Mouse (Mus musculus): ENCODE results near the gene Pnp. TPM values are rescaled to one million over a fixed set of nuclear protein-coding genes. Genes with fewer than 3 reads are reported as not detected.
"Not testable (repeated sequence)": the region's sequence is repeated elsewhere in the genome, so short reads cannot be mapped to it uniquely, and the experiment has no call there.

The Pnp gene
- polyA plus RNA-seq, 1 experiment = 219 TPM

DNA sequence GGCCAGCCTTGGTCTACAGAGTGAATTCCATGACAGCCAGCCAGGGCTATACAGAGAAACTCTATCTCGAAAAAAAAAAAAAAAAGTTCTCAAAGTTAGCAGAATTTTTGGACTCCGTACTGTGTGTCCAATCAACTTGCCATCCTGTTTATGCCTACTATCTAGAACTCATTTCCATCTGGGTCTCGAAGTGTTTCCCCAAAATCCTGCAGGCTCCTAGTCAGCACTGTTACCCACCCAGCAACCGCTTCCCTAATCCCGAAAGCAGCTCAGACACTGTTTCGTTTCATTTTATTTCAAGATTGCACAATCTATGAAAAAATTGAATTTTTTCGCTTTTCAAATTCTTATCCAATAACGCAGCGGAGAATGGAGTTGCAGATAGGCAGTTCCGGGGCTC, 24.6 kb downstream of the Pnp start:
- peaks cover 5% of the 10 kb centered on the region for H3K4me1 ChIP-seq (ENCODE audit: control insufficient read depth, insufficient read depth, low read length)
- TF ChIP-seq POLR2A (IDR thresholded peaks at IDR 0.05; ENCODE audit: borderline replicate concordance, low read depth, low read length) (no peak), CTCF (IDR thresholded peaks at IDR 0.05; ENCODE audit: low read depth, low read length) (no peak)
- H3K27ac ChIP-seq (ENCODE audit: insufficient read depth, low read depth, low read length) = no peak overlapping the region; the same call in 1 of the 2 replicates
- no peak overlapping the region for H3K4me3 ChIP-seq (ENCODE audit: insufficient read depth, low read length)

DNA sequence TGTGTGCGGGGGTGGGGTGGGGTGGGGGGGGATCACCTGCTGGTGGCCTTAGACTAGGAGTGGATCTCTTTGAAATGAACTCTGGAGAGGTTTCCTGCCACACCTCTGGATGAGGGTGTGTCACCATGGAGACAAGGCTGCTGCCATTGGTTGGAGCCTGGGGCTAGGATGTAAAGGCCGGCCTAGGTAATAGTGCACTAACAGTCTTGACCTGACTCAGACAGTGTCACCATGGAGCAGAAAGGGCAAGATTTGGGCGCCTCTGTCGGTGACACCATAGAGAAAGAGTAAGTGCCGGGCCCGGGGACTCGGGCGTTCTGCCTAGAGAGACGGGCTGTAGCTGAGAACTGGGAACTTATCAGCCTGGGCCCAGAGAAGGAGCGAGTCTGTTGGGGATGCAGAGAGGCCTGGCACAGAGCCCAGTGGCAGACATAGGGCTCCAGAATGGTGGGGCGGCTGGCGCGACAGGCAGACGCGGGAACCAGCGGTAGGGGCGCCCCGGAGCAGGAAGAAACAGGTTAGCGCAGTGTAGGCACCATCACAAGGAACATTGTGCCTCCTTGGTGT, 25.1 kb downstream of the Pnp start, which contains the start of gene Pnp2:
Gene Pnp2, plus strand, starts transcription at position 51 of the 567 bp plus-strand sequence.
- not testable (repeated sequence) for H3K4me1 ChIP-seq (ENCODE audit: control insufficient read depth, insufficient read depth, low read length); H3K4me3 ChIP-seq (ENCODE audit: insufficient read depth, low read length); H3K27ac ChIP-seq (ENCODE audit: insufficient read depth, low read depth, low read length)

DNA sequence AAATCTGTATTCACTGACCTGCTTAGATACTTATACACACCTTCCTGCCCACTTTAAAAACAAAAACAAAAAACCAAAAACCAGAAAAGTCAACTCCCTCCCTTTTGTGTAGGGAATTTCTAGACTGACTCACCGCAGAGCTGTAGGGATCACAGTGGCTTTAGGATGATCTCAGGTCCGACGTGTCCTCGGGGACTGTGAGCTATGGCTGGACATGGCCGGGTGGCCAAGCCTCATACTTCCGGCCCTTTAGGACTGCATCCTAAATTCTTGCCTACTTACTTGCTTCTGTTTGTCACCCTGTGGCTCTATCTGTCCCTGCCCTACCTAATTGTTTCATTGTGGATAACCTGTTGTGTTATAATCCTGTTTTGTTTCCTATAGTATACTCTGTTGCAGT, 25.8 kb downstream of the Pnp start:
- H3K27ac ChIP-seq (ENCODE audit: insufficient read depth, low read depth, low read length); H3K4me1 ChIP-seq (ENCODE audit: control insufficient read depth, insufficient read depth, low read length); H3K4me3 ChIP-seq (ENCODE audit: insufficient read depth, low read length): not testable (repeated sequence)

DNA sequence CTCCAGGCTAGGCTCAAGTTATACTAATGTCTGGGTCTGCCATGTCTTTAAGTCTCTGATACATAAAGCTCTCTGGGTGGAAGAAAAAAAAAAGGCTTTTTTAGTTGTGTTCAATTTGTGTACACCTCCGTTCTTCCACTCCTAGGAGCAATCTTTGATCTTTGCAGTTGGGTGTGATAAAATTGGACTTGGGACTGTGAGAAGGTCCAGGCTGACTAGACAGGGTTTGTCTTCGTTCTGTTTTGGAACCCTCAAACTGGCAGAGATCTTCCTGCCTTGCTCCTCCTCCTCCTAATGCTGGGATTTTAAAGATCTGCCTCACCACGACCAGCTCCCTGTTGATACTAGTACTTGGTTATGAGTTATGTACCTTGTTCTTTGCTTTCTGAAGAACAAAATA, 26.3 kb downstream of the Pnp start:
- H3K27ac ChIP-seq (ENCODE audit: insufficient read depth, low read depth, low read length); H3K4me3 ChIP-seq (ENCODE audit: insufficient read depth, low read length); H3K4me1 ChIP-seq (ENCODE audit: control insufficient read depth, insufficient read depth, low read length): not testable (repeated sequence)

DNA sequence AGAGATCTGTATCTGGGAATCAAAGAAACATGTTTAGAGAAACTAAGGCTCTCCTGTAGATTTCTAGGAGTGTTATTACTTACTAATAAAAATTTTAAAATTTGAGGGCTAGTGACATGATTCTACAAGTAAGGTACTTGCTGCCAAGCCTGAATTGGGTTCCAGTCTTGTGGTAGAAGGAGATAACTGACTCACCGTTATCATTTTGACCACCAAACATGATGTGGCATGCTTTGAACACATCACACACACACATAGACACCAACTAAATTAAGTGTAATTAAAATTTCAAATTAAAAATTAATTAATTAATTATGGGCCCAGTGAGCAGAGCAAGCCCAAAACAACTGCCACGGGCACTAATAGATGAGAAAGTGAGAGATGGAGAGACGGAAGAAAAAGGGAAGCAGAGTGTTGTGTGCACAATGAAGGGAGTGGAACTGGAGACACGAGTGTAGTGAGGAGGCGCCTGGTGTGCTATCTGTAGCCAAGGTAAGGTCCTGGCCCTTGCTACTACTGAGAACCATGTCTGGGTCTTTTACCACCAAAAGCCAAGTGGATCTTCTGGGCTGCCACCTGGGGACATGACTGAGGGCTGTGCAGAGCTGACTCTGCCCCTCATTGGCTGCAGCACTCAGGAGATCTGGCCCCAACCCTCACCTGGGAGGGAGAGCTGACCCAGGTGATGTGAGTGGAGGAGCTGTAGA, 27.6 kb downstream of the Pnp start:
- not testable (repeated sequence) for H3K4me1 ChIP-seq (ENCODE audit: control insufficient read depth, insufficient read depth, low read length); H3K4me3 ChIP-seq (ENCODE audit: insufficient read depth, low read length); H3K27ac ChIP-seq (ENCODE audit: insufficient read depth, low read depth, low read length)

DNA sequence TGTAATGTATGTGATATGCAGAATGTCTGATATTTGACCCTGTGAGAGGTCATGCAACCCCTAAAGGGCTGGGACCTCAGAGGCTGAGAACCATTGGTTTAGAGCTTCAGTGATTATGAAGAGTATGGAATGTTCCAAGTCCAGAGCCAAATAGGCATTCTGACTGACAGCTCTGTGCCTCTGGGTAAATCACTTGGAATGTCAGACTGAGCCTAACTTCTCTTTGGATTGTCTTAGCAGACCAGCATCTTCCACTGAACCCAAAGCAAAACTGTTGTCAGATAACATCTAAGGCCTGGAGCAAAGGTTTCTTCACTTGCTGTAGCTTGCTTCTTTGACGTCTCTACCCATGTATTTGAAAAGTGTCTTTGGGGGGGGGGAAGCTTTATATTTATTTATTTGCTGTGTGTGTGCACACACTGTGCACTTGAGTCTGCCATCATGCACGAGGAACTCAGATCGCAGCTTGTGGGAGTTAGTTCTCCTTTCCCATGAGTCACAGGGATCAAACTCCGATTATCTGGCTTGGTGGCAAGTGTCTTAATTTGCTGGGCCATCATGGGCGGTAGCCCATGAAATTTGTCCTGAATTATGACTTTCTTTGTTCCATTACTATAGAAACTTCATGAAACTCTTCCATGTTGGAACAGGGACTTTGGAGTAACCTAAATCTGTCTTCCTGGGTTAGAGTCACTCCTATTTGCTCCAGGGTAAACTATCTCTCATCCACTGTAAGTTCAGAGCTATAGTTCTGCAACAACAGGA, 37.5 kb downstream of the Pnp start:
- H3K4me1 ChIP-seq (ENCODE audit: control insufficient read depth, insufficient read depth, low read length) = peaks cover 26% of the 10 kb centered on the region
- TF ChIP-seq POLR2A (IDR thresholded peaks at IDR 0.05; ENCODE audit: borderline replicate concordance, low read depth, low read length) (no peak), CTCF (IDR thresholded peaks at IDR 0.05; ENCODE audit: low read depth, low read length) (no peak)
- no peak overlapping the region for H3K27ac ChIP-seq (ENCODE audit: insufficient read depth, low read depth, low read length)
- H3K4me3 ChIP-seq (ENCODE audit: insufficient read depth, low read length) = no peak overlapping the region

DNA sequence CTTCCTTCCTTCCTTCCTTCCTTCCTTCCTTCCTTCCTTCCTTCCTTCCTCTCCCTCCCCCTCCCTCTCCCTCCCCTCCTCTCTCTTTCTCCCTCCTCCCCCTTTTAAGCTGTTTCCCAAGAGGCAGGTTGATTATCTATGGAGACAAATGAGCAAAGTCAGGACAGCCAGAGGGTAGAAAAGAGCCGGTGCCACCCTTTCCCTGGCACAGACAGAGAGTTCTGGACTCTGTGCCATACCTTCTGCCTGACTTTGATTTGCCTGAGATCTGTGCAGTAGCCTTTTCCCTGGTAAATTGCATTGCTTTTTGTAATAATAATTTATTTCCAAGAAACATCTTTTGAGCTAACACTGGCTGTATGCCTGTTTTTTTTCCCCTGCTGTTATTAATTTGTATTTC, 38.2 kb downstream of the Pnp start:
- Histone ChIP-seq H3K4me1 (ENCODE audit: control insufficient read depth, insufficient read depth, low read length) (peaks cover 26% of the 10 kb centered on the region), H3K4me3 (ENCODE audit: insufficient read depth, low read length) (no peak overlapping the region), H3K27ac (ENCODE audit: insufficient read depth, low read depth, low read length) (no peak overlapping the region)
- TF ChIP-seq POLR2A (IDR thresholded peaks at IDR 0.05; ENCODE audit: borderline replicate concordance, low read depth, low read length) (no peak), CTCF (IDR thresholded peaks at IDR 0.05; ENCODE audit: low read depth, low read length) (no peak)

DNA sequence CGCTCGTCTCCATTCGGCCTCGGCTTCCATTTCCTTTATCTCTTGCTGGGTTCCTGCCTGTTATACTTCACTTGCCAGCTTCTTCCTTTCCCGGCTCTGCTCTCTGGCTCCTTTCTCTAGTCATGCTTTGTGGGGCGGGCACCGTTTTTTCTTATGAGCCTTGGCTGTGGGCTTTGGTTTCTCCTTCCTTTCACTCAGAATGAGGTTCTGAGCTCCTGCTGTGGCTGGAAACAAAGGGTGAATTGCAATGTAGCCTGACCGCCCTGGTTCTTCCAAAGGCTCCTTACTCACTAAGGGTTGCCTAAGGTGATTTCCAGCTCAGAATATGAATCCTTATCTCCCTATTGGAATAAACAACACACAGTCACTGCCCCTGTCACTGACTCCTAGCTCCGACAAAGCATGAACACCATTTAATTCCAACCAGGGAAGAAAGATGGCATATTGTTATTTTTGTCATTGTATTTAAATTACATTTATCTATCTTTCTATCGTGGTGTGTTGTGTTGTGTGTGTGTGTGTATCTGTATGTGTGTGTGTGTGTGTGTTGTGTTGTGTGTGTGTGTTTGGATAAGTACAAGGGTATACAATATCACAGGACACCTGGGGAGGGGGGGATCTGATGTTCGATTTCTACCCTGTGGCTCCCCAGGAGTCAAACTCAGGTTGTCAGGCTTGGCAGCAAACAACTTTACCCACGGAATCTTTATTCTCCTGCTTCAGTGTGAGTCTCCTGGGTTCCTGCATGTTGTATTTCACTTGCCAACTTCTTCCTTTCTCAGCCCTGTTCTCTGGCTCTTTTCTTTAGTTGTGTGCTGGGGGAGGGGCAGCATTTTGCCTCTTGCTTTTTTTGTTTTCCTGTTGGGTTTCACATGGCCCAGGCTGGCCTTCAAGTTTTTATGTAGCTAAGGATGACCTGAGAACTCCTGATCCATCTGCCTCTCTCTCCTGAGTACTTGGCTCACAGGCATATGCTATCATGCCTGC, 39.0 kb downstream of the Pnp start:
- Histone ChIP-seq H3K4me1 (ENCODE audit: control insufficient read depth, insufficient read depth, low read length) (peaks cover 26% of the 10 kb centered on the region), H3K4me3 (ENCODE audit: insufficient read depth, low read length) (no peak overlapping the region), H3K27ac (ENCODE audit: insufficient read depth, low read depth, low read length) (no peak overlapping the region)
- TF ChIP-seq CTCF (IDR thresholded peaks at IDR 0.05; ENCODE audit: low read depth, low read length) (no peak), POLR2A (IDR thresholded peaks at IDR 0.05; ENCODE audit: borderline replicate concordance, low read depth, low read length) (no peak)

DNA sequence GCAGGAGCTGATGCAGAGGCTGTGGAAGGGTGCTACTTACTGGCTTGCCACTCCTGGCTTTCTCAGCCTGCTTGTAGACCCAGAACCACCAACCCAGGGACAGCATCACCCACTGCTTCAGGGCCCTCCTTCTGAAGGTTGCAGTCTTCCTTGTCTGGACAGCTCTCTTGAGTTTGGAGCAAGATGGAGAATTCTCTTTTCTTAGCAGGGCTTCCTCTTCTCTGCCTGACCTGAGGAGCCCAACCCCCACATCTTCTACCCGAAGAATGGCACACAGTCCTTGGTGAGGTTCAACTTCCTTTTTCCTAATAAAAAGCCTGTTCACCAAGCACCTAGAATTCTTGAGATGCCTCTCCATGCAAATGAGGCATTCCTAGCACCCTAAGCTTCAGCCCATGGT, 39.9 kb downstream of the Pnp start:
- Histone ChIP-seq H3K4me1 (ENCODE audit: control insufficient read depth, insufficient read depth, low read length) (peaks cover 26% of the 10 kb centered on the region), H3K4me3 (ENCODE audit: insufficient read depth, low read length) (no peak overlapping the region), H3K27ac (ENCODE audit: insufficient read depth, low read depth, low read length) (no peak overlapping the region)
- TF ChIP-seq POLR2A (IDR thresholded peaks at IDR 0.05; ENCODE audit: borderline replicate concordance, low read depth, low read length) (no peak), CTCF (IDR thresholded peaks at IDR 0.05; ENCODE audit: low read depth, low read length) (no peak)

DNA sequence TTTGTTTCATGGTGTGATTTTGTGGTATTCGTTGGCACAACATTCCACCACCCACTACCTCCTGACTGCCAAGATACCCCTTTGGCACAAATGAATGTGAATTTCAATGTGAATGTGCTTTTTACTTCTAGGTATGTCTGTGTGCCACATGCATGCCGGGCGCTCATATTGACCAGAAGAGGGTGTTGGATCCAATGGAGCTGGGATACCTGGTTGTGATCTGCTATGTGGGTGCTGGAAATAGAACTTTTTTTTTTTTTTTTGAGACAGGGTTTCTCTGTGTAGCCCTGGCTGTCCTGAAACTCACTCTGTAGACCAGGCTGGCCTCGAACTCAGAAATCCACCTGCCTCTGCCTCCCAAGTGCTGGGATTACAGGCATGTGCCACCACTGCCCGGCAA, 42.2 kb downstream of the Pnp start:
- not testable (repeated sequence) for H3K27ac ChIP-seq (ENCODE audit: insufficient read depth, low read depth, low read length); H3K4me3 ChIP-seq (ENCODE audit: insufficient read depth, low read length)
- H3K4me1 ChIP-seq (ENCODE audit: control insufficient read depth, insufficient read depth, low read length) = peaks cover 25% of the 10 kb centered on the region
